Mouse (Mus musculus) brain, embryonic 14.5 days (tissue): ENCODE results near the gene Ttc9c. TPM values are rescaled to one million over a fixed set of nuclear protein-coding genes. Genes with fewer than 3 reads are reported as not detected.
A peak's percentile ranks its signal among the peaks of the same experiment; 100 is the strongest.

ENCODE experiments used
- DNase-seq: peaks from one replicate; pipeline ENCODE4 v3.0.0-alpha.2; 2011; ENCODE audit warnings: low read depth
- CTCF ChIP-seq: fragments of 200-500 bp; IDR thresholded peaks from 2 replicates; pipeline ENCODE4 v1.5.1; 2012; ENCODE audit warnings: inconsistent platforms, mild to moderate bottlenecking, moderate library complexity, borderline replicate concordance; ENCODE audit not compliant: insufficient read depth, insufficient read length; ENCODE audit errors: extremely low read depth
- POLR2A ChIP-seq: fragments of 200-500 bp; IDR thresholded peaks from 2 replicates; pipeline ENCODE4 v1.6.1; 2012; ENCODE audit warnings: mild to moderate bottlenecking, inconsistent platforms, borderline replicate concordance; ENCODE audit not compliant: poor library complexity, insufficient read depth, insufficient read length, severe bottlenecking; ENCODE audit errors: extremely low read depth
- polyA plus RNA-seq: library from polyadenylated mRNA; depleted of rRNA; stranded (reverse); fragments of >200 nt; gene quantifications from 2 replicates; pipeline ENCODE4 v1.2.3, GENCODE M21; 2012

Gene Ttc9c
- polyA plus RNA-seq, 1 experiment: 53.6 TPM

DNA sequence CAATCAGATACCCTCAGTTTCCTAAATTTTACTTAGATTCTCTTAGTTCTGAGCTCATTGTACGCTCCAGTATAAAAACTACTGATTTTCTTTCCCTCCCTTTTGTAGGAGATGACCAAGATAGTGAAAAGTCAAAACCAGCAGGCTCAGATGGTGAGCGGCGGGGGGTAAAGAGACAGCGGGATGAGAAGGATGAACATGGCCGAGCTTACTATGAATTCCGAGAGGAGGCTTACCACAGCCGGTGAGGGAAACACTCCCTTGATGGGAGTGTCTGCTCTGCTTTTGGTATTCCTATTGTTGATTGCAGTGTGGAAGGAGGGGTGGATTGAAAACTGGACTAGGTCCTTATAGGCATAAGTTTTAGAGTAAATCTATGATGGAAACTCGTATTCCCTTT, 3.6 kb upstream of the Ttc9c start:
- DNase-seq: no peak
- TF ChIP-seq CTCF (no peak), POLR2A (no peak)

DNA sequence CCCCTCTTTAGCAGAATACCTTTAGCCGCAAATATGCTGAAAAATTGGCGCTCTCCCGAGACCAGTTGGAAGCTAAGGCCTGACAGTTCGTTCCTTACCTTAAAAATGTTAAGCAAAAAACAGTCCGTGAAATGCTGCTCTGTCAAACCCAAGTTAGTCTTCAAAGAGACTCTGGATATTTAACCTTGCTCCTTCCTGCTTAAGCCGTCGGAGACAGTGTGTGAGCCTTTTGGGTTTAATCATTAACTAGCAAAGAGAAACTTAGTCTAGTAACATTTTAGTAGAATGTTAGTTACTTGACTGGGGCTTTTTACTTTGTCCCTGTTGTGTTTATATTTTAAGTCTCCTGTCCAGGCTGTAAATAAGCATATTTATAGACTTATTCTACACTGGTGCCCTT, 2.0 kb upstream of the Ttc9c start:
- TF ChIP-seq POLR2A (no peak), CTCF (no peak)
- no peak for DNase-seq

DNA sequence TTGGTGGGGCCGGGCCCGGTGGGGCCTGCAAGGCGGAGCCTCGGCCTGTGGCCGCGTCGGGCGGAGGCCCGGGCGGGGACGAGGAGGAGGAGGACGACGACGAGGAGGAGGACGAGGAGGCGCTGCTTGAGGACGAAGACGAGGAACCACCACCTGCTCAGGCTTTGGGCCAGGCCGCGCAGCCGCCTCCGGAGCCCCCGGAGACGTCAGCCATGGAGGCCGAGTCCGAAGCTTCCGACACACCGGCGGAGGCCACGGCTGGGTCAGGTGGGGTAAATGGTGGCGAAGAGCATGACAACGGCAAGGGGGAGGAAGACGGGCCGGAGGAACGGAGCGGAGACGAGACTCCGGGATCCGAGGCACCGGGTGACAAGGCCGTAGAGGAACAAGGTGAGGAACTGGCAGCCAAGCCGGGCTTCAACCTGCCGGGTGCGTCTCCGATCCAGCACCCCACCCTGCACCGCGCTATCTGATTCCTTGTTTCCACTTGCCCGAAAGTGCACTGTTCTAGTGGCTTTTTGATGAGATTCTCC, 1.4 kb upstream of the Ttc9c start:
- TF ChIP-seq POLR2A: no peak
- no peak for TF ChIP-seq CTCF
- DNase-seq: no peak

DNA sequence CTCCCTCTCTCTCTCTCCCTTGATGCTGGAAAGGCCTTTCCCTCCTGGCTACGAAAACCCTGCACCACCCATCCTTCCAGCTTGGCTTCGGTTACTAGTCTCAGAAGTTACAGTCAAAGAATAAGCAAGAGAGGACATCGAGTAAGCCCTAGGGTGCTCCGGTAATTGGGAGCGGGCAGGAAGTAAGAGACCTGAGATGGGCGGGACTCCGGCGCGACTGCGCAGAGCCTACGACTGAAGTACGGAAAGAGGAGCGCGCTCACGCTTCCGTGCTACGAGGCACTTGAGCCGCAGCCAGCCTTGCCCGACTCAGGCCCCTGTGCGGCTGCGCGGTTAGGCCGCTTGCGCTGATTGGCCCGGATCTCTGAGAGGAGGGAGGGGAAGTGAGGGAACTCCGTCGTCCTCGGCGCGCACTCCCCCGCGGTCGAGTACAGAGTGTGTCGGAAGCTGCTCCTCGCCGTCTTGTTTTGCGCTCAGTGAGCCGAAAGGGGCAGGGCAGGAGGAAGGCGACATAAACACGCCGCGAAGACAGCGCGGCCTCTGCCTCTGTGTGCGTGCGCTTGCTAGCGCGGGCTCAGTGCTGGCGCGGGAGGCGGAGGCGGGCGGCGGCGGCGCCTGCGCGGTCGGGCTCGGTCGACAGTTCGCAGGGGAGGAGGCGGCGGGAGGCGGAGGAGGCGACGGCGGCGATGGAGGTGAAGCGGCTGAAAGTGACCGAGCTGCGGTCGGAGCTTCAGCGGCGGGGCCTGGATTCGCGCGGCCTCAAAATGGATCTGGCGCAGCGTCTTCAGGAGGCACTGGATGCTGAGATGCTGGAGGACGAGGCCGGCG, 677 bp upstream of the Ttc9c start, which contains the start of gene Hnrnpul2:
Hnrnpul2 (plus strand) TSS at position 415 of the 828 bp plus-strand sequence.
- TF ChIP-seq POLR2A (peak; percentile 73), CTCF (no peak)
- DNase-seq: peak; percentile 100

DNA sequence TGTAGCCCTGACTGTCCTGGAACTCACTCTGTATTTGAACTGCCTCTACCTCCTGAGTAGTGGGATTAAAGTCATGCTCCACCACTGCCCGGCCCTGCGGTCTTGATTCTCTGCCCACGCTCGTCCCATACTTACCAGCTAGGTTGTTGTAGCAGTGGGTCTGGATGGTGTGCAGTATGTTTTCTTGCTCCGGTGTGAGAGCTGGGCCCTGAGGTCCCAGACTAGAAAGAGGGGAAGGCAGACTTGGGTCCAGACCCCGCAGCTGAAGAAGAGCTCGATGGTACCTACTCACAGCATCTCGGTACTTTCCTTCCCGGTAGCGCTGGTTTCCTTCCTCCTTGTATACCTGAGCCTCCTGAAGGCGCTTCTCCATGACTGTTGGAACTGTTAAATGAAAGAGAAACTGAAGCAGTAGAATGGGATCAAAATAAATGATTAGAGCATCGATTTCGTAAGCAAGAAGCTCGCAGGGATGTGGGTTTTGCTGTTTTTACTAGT, 783 bp downstream of the Ttc9c start:
- TF ChIP-seq CTCF (no peak), POLR2A (no peak)
- no peak for DNase-seq

DNA sequence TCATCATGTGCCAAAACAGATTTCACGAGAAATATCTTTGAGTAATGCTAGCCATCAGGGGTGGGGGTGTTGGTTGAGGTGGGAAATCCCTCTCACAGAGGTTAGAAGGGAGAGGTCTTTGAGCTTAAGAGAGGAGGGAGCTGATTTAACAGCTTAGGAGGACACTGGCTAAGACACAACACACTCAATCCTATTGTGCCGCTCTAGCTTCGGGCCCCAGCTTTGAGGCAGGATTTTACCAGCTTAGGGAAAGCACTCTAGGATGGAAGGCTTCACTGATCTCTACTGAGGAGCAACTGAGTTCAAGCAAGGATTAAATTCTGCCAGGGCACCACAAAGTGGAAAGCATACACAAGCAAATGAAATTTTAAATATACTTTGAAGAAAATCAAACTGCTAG, 2.1 kb downstream of the Ttc9c start:
- no peak for DNase-seq
- TF ChIP-seq POLR2A (no peak), CTCF (no peak)

DNA sequence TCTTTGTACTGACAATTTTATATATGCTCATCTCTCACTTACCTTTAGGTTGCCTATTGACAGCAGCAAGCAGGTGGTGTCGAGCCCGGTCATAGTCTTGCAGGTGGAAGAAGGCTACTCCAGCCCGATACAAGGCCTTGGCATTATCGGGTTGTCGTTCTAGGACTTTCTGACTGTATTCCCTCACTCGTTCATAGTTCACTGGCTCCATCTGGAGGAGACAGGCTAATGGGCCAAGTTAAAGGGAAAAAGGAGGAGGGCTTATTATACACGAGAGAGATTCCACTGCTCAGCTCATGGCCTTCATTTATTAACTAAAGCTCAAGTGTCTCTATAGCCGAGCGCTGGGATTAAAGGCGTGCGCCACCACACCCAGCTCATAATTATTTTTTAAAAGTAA, 3.3 kb downstream of the Ttc9c start:
- DNase-seq: peak; percentile 33

DNA sequence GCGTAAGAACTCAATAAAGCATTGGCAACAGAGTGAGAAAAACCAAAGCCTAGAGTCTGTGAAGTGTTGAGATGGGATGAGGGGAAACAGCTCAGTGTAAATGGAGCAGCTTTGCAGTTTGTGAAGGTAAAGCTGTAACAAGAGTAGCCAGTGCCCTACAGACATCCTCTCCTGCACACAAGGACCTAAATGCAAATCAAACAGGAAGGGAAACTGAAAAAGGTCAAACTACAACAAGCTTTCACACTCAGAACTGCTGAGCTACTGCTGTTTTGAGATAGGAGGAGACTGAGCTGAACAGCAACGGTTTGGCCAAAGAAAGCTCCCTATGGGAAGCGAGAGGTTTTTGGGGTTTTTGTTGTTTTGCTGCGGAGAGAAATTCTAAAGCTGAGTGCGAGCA, 12.3 kb downstream of the Ttc9c start:
- no peak for DNase-seq
- no peak for TF ChIP-seq POLR2A
- TF ChIP-seq CTCF: no peak

More for the DNA sequence above, 3.3 kb downstream of the Ttc9c start:
- TF ChIP-seq POLR2A (no peak), CTCF (no peak)

DNA sequence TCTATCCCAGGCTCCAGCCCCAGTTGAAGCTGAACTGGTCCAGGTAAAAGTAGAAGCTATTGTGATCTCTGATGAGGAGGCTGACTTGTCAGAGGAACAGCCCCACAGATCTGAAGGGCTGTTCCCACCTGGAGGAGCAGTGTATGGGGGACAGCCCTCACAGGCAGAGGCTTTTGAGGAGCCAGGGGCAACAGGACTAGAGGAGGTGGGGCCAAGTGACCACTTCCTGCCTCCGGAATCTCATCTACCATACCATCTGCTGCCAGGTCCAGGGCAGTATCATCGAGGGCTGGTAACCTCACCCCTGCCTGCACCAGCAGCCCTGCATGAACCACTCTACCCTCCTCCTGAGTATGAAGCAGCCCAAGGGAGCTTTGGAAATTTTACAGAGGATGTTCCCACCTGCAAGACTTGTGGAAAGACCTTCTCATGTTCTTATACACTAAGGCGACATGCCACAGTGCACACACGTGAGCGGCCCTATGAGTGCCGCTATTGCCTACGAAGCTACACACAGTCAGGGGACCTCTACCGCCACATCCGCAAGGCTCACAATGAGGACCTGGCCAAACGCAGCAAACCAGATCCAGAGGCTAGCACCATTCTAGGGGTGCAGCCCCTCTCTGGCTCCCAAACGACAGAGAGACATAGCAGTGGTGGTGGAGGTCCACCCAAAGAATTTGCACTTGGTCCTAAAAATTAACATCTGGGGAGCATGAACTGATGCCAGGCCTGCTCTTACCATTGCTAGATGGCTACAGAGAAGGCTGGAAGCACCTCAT, 15.1 kb downstream of the Ttc9c start:
- DNase-seq: no peak

DNA sequence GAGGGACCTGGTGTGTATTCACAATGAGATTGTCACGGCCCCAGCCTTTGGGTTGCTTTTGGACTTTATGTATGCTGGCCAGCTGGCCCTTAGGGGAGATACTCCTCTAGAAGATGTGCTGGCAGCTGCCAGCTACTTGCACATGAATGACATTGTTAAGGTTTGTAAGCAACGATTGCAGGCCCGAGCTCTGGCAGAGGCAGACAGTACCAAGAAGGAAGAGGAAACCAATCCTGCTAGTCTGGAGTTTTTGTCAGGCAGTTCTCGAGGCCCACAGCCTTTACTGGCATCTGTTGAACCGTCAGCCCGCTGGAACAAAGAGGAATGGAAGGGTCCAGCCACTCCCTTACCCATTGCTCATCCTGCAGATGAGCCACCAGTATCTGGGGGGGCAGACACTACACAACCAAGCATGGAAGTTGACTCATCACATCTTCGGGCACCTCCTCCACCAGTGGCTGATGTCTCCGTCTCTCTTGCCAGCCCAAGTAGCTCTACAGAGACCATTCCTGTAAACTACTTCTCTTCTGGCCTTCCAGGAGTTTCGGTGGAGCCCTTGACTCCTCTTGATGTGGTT, 15.8 kb downstream of the Ttc9c start:
- TF ChIP-seq CTCF (no peak), POLR2A (no peak)

More for the DNA sequence above, 15.1 kb downstream of the Ttc9c start:
- no peak for TF ChIP-seq POLR2A
- no peak for TF ChIP-seq CTCF

More for the DNA sequence above, 15.8 kb downstream of the Ttc9c start:
- DNase-seq: no peak
